Mouse (Mus musculus) left cerebral cortex, postnatal 4 days (tissue): ENCODE measurements around the gene Them5. TPM values are rescaled to one million over a fixed set of nuclear protein-coding genes. Genes with fewer than 3 reads are reported as not detected.

Experiments used
- DNase-seq: peaks from one replicate; pipeline ENCODE4 v3.0.0-alpha.2; 2022
- intact Hi-C: fragments of 180-260 bp; cut with DNase I; formaldehyde crosslinking; loops from one replicate; pipeline ENCODE4 v1.15.1; 2025
- total RNA-seq, 2 experiments: library from RNA; stranded (reverse); gene quantifications; 2 replicates each; pipeline ENCODE4 v1.2.3; 2021

Them5 gene
- total RNA-seq, result not detected

DNA sequence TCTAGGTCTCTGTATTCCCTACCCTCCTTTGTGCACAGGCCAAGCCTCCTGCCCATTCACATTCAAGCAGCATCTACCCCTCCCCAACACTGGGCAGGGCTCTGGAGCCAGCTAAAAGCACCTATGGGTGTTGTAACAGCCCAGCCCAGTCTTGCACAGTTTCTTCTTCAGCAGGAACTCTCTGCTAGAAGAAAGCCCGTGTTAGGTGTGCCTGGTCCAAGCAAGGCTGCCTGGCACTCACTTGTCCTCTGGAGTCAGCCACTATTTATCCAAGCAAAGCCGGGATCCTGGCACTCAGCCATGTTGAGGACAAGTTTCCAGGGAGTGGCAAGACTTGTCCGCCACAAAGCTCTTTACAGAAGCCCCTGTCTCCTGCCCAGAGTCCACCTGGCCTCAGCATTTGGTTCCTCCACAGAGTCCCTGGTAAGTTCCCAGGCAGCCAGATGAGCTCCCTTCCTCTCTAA lies at the start of gene Them5:
Them5 (plus strand) TSS at position 141 of the 464 bp plus-strand sequence.
- DNase-seq, result peak; percentile 77
- intact Hi-C loops, result no loop called here

DNA sequence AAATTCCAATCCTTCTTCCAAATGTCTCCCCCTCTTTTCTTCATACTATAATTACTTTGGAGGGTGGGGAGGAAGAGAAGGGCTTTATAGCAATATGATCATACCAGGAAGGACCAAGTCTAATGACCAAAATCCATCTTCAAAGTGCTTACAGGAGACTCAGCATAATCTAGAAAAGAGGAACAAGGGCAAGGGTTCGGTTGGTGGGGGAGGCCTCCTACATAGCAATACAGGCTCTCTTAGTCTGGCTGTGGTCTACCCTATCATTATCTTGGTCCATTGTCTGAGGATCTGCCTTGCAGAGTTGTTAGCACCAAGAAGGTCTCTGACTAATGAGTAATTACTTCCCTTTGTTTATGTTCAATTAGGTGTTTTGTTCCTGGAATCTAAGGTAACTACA lies 36.4 kb upstream of the Them5 start:
- intact Hi-C loops, result no loop called here
- no peak for DNase-seq

DNA sequence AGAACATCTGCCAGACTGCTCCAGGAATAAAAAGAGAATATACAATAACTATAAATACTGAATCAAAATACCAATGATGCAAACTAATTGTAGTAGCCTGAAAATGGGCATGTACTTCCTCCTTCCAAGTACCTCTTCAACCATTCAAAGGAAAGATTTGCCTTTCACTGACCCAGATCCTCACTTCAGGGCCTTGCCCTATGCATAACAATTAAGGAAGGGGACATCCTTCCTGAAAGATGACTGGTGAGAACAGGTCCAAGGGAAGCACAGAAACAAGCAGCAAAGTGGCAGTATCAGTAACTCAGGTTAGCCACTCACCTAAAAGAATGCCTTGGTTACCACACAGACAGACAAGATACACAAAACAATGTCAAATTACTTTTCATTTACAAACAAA lies 34.9 kb upstream of the Them5 start:
- DNase-seq, result no peak
- intact Hi-C loops, result no loop called here

DNA sequence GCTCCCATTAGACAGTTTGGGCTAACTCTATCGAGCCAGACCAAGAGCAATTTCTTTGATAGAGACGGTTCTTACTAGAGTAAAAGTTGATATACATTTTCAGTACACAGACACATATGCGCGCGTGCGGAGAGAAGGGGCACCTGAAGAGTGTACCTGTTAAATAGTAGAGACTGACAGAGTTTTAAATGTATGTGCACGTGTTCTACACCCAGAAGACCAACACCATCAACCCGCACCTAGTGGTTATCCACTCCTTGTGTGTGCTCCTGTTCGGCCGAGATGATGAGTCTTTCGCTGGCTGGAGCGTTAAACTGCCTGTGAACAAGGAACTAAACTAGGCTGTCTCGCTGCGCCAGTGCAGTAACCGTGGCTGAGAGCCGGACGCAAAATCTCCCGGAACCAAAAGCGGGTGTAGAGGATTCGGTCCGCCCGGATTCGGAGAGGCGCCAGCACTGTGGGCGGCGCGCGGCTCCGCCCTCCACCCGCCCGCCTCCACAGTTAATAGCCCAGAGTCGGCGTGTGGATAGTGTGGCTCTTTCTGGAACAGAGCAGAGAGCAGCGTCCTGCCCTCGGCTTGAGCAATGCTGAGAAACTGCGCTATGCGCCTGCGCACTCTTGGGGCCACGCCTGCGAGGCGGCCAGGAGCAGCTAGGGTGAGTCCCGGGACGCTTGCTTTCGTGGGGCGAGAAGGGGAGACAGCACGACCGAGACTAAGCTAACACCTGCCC lies 32.1 kb upstream of the Them5 start, which contains the start of gene Them4:
Them4 (plus strand) TSS at position 457 of the 731 bp plus-strand sequence.
- DNase-seq, result peak; percentile 93

DNA sequence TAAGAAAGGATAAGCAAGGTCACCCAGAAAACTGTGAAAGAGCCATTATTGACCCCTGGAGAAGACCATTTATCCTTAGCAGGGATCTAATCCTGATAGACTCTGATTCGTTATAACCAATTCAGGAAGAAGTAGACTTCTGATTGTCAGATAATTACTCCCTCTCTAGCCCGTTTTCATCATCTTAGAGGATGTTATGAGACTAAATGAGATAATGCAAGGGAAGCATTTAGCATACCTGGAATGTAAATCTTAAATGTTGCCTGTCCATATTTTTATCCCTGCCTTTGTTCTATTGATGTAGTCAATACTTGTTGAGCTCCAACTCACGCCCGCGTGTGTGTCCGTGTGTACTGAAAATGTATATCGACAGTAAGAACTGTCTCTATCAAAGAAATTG lies 31.4 kb upstream of the Them5 start:
- DNase-seq, result no peak
- intact Hi-C loops, result no loop called here

More for the DNA sequence above, 32.1 kb upstream of the Them5 start, which contains the start of gene Them4:
- intact Hi-C loops, result no loop called here

DNA sequence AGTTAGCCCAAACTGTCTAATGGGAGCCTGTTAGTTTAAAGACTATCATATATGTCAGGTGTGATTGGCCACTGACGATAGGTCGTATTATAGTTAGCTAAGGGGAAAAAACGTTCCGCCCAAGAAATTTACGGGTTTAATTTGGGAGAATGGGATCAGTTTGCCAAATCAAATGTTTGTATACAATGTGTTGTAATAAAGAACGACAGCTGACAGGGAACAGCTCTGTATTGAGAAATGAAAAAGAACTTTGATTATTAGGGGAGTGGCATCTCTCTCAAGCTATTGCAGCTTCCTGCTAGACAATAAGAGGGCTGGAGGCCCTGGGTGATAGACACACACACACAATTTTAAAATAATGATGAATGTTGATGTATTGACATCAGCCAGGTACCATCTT lies 31.0 kb upstream of the Them5 start:
- intact Hi-C loops, result no loop called here

DNA sequence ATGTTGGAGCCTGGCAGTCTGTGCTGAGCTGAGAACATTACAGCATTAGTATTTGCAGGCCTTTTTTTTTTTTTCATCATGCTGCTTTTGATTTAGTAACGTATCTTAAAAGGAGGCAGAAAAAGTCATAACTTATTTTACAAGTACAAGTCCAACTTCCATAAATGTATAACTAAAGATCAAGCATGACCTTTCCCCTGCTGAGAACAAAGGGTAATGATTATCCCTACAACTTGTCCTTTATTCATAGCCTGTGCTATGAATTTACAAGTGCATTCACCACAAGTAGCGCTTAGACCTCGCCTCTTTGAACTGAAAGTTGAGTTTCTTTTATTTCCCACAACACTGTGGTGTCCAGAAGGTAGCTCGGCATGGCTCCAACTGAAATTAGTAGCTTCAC lies 30.5 kb upstream of the Them5 start:
- intact Hi-C loops, result no loop called here
- DNase-seq, result no peak

More for the DNA sequence above, 31.0 kb upstream of the Them5 start:
- DNase-seq, result no peak

DNA sequence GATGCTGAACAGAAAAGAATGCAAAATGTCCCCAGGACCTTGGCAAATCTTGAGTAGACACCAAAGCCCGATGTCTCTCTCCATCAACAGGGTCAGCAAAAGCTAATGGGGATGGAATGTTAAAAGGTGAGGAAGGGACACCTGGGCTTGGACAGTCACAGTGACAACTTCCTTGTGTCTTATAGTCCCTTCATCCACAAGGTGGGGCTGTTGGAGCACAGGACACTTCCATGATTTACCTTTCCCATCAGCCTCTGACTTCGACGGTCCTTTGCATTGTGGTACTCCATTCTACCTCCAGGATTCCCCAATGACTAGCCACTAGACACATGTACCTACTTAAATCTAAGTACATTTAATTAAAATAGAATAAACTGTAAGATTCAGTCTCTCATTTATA lies 13.2 kb upstream of the Them5 start:
- intact Hi-C loops, result no loop called here

DNA sequence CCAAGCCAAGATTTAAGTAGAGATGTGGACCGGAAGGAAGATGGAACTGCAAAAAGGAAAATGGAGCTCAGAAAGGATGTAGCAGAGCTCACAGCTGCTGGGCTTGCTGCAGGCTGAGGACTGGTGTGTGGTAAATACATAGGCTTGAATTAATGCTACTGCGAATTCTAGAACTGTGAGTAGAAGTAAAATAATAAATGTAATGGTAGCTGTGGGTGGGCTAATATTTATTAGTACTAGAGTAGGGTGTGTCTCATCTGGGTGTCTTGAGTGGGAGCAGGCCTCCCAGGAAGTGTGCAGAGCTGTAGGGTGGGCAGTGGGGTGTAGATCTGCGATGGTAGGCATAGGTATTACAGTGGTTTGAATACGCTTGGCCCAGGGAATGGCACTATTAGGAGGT lies 7.5 kb upstream of the Them5 start:
- intact Hi-C loops, result no loop called here
- no peak for DNase-seq

More for the DNA sequence above, 13.2 kb upstream of the Them5 start:
- no peak for DNase-seq

DNA sequence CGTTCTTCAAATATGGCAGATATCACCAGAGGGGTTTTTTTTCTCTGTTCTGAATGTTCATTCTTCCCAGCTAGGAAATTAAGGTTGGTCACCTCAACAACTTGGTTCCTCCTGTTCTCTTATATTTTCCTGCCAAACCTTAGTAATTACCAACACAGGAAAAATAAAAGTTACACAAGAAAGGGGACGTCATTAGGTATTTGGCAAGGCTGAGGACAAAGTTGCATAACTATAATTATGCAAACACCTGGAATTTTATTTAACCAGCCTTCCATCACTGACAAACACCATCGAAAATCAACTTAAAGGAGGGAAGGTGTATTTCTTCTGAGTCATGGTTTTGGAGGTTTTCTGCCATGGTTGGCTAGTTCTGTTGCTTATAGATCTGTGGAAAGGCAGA lies 3.4 kb upstream of the Them5 start:
- DNase-seq, result no peak
- intact Hi-C loops, result no loop called here

DNA sequence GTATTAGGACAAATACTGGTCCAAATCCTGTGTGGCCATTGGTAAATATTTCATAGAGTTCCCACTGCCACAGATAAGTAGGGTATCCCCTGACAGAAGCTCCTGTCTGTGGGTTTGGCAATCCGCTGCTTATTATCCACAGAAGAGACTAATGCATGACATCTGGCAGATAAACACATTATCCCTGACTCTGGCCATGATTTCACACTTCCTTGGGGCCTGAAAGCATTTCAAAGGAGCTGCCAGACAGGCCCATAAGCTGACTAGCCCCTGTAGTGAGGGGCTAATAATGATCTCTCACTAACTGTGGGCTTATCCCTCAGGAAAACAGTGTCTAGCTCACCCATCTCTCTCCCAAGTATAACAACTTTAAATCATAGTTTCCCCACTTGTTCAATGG lies 653 bp downstream of the Them5 start:
- no peak for DNase-seq
- intact Hi-C loops, result no loop called here

DNA sequence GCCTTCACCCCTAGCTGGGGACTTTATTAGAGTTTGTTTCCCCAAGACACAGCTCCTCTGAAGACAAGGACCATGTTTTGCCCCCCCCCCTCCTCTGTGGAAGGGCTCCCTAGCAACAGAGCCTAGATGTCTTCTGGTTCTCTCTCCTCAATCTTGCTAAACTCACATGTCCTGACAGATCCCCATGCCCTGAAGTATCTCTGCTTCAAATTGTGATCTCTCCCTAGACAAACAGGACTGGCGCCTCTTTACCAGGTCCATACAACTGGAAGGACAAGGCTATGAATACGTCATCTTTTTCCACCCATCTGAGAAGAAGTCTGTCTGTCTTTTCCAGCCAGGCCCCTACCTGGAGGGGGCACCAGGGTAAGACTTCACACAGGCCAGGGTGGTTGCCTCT lies 2.3 kb downstream of the Them5 start:
- DNase-seq, result no peak
- intact Hi-C loops, result no loop called here

DNA sequence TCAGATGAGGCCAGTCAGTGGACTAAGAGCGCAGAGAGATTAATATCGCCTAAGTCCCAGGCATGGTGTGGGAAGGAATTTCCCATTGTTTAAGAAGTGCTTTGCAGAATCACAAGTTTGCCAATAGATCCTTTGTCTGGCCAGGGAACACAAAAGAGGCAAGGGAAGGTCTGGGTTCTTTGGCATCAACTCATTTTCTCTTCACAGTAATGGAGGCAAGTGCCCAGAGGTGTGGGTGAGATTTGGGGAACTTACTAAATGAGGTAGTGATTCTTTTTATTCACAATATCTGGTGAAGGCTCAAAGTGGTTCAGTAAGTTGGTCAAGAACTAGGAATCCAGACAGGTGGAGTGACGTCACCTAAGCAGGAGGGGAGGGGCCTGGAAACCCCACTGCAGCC lies 3.0 kb downstream of the Them5 start:
- no peak for DNase-seq
- intact Hi-C loops, result no loop called here

DNA sequence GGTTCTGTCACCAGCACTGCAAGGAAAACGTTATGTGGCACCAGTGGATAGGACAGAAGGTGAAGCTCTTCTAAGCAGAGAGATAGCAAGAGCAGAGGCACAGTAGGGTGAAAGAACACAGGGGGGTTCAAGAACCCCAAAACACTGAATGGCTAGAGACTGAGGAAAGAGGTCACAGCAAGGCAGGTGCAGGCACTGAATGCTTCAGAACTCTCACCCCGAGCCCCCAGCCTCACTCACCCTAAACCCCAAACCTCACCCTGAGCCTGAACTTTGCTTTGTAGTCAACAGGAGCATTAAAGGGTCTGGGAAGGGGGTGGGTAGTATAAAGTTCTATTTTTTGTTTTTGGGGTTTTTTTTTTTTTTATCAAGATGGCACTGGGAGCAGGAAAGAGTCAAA lies 6.2 kb downstream of the Them5 start:
- no peak for DNase-seq
- intact Hi-C loops, result no loop called here

DNA sequence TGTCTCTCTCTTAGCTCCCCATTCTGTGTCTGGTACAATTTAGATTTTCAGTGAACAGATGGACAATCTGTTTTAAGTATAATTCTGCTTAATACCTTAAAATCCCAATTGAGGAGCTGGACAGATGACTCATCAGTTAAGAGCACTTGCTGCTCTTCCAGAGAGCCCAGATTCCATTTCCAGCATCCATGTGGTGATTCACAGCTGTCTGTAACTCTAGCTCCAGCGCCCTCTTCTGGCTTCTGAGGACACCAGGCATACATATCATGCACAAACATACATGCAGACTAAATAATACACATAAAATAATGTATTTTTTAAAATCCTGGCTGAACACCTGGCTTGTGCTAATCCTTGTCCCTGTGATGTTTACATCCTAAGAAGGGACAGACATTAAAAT lies 18.9 kb downstream of the Them5 start:
- DNase-seq, result peak; percentile 49
- intact Hi-C loops, result loop anchor here (10.0 kb wide), 1 partner anchor 84 kb away; the partner anchor contains the start of genes Mrpl9 and Oaz3

DNA sequence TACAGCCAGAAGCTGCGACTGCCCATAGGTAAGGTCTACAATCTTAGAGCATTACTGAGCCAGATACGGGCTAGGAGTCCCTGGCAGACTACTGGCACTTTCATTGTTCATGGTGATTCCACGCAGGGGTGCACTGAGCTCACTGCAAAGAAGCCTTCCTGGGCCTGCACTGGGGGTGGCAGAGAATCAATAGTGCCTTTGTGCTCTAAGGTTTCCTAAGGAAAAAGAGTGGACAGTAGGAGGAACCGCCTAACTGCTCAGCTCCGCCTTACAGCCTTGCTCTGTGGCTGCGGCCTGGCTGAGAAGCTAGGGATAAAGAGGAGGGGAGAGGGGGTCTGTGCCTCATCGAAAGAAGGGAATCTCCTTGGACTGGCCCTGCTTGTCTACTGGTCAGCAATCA lies 20.2 kb downstream of the Them5 start, which contains the start of gene C2cd4d:
C2cd4d (plus strand) TSS at position 301 of the 400 bp plus-strand sequence.
- no peak for DNase-seq
- intact Hi-C loops, result loop anchor here (10.0 kb wide), 1 partner anchor 83 kb away; the partner anchor contains the start of genes Mrpl9 and Oaz3

DNA sequence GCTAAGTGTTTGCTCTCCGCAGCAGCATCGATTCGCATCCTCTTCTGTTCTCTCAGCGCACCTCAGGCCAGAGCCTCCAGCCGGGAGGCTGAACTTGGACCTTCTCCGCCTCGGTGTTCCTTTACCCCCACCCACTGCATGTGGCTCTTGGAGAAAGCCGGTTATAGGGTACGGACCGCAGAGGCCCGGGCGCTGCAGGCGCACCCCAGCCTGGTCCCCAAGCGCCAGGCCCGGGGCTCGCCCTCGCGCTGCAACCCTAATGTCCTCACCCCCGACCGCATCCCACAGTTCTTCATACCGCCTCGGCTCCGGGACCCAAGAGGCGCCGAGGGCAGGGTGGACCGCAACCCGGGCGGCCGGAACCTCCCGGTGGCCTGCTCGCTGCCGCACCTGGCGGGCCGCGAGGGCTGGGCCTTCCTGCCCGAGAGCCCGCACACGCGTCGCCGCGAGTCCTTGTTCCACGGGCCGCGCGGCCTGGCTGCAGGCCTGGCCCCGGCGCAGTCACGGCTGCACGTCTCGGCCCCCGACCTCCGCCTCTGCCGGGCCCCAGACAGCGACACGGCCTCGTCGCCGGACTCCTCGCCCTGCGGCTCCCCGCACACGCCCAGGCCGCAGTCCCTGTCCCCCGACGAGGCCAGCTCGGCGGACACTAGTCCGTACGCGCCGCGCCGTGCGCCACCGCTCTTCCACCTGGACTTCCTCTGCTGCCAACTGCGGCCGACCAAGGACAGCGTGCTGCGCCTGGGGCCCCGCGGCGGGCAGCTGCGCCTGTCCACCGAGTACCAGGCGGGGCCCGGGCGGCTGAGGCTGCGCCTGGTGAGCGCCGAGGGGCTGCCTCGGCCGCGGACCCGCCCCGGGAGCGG lies 21.6 kb downstream of the Them5 start:
- intact Hi-C loops, result loop anchor here (10.0 kb wide), 1 partner anchor 81 kb away; the partner anchor contains the start of genes Mrpl9 and Oaz3
- peak; percentile 68 for DNase-seq

DNA sequence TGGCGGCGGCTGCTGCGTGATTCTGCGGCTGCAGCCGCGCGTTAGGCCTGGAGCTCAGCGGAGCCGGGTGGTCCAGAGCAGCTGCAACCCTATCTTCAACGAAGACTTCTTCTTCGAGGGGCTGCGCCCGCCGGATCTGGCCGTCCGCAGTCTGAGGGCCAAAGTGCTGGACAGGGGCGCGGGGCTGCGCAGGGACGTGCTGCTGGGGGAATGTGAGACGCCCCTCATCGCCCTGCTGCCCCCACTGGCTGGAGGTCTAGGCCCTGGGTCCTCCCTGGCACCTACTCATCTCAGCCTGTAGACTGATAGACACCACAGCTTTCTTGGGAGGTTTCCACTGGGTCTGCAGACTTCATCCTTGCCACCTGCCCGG lies 22.2 kb downstream of the Them5 start:
- DNase-seq, result peak; percentile 47

DNA sequence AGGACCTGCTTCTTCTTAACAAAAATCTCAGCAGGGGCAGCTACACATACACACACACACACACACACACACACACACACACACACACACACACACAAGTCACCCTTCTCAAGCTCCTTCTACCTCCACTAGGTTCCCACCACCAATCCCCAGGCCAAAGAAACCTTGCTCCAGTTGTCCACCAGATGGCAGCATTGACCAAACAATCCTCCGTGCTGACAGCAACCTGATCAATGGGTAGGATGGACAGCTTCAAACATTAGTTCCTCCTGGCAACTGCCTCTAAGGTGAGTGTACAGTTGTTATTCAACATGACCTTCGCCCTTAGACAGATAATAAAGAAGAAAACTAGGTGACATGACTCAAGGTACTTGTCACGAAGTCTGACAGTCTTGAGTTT lies 24.9 kb downstream of the Them5 start:
- intact Hi-C loops, result loop anchor here (10.0 kb wide), 1 partner anchor 78 kb away; the partner anchor contains the start of genes Mrpl9 and Oaz3
- DNase-seq, result peak; percentile 77

More for the DNA sequence above, 22.2 kb downstream of the Them5 start:
- intact Hi-C loops, result loop anchor here (10.0 kb wide), 1 partner anchor 81 kb away; the partner anchor contains the start of genes Mrpl9 and Oaz3

DNA sequence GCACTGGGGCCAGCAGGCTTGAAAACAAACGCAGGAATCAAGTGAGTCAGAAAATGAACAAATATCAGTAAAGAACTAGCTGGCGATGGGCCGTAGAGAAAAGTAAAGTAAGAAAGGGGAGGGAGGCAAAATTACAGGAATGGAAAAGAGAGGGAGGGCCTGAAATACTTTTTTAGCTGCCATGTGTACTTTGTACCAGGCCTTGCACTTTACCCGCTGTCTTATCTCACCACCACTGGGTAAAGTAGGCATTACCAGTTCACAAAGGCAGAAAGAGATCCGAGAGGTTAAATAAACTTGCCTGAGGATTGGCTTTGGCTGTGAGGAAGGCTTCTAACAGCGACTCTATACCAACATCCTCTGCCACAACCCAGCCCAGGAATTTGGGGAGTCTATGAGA lies 25.6 kb downstream of the Them5 start:
- intact Hi-C loops, result loop anchor here (10.0 kb wide), 1 partner anchor 77 kb away; the partner anchor contains the start of genes Mrpl9 and Oaz3
- no peak for DNase-seq

DNA sequence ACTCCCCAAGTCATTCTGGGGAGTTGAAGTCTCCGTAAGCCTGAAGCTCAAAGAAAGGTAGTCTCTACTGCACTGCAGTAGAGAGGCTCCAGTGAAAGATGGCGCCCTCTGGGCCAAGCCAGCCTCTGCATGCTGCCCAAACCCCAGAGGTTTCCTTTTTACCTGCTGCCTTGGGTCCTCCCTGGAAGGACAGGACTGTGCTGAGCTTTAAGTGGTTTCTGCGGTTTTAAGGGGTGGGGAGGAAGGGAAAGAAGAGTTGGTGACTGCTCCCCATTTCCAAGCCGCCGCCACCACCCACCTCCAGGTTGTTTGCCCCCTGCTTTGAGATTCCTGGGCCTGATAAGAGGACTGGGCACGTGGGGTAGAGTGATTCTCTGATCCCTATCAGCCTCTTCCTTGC lies 26.7 kb downstream of the Them5 start:
- no peak for DNase-seq
- intact Hi-C loops, result loop anchor here (10.0 kb wide), 1 partner anchor 76 kb away; the partner anchor contains the start of genes Mrpl9 and Oaz3
